Mouse (Mus musculus) ES-E14 (cell line): ENCODE results near the gene Rps27a. TPM values are rescaled to one million over a fixed set of nuclear protein-coding genes. Genes with fewer than 3 reads are reported as not detected.

ENCODE experiments used
- DNase-seq: peaks from one replicate; pipeline ENCODE4 v3.0.0-alpha.2; 2013; ENCODE audit warnings: low read depth, low spot score
- H3K27ac ChIP-seq: 2 replicates; pipeline ENCODE4 v1.5.1; 2012; ENCODE audit warnings: low read depth, mild to moderate bottlenecking, low read length, moderate library complexity, mixed read lengths; ENCODE audit not compliant: poor library complexity, insufficient read depth, severe bottlenecking
- H3K36me3 ChIP-seq: 2 replicates; pipeline ENCODE4 v1.6.1; 2012; ENCODE audit warnings: mild to moderate bottlenecking, low read length, moderate library complexity, mixed read lengths; ENCODE audit not compliant: control insufficient read depth, poor library complexity, insufficient read depth, severe bottlenecking
- H3K4me1 ChIP-seq, 2 experiments: fragments of 150-350 bp in 1 of 2; sonication (generic) in 1 of 2; 2 replicates each; pipeline ENCODE4 v1.6.1; 2012; ENCODE audit warnings: low read length in 2 of 2, mild to moderate bottlenecking in 1 of 2, mixed read lengths in 1 of 2; ENCODE audit not compliant: control insufficient read depth in 2 of 2, insufficient read depth in 2 of 2, poor library complexity in 1 of 2
- H3K4me3 ChIP-seq, 2 experiments: fragments of 150-350 bp in 1 of 2; sonication (generic) in 1 of 2; 2 replicates each; pipeline ENCODE4 v1.5.1; 2012; ENCODE audit warnings: low read length in 2 of 2, low read depth in 1 of 2, mild to moderate bottlenecking in 1 of 2, mixed read lengths in 1 of 2; ENCODE audit not compliant: insufficient read depth in 1 of 2, poor library complexity in 1 of 2, severe bottlenecking in 1 of 2
- H3K9ac ChIP-seq: 2 replicates; pipeline ENCODE4 v1.6.1; 2012; ENCODE audit warnings: low read depth, mild to moderate bottlenecking, low read length, mixed read lengths; ENCODE audit not compliant: poor library complexity, insufficient read depth, severe bottlenecking
- H3K9me3 ChIP-seq: fragments of 150-350 bp; sonication (generic); 2 replicates; pipeline ENCODE4 v1.6.1; 2012; ENCODE audit warnings: low read depth, mild to moderate bottlenecking, low read length; ENCODE audit not compliant: control insufficient read depth, insufficient read depth
- CHD2 ChIP-seq: IDR thresholded peaks from 2 replicates; pipeline ENCODE4 v1.6.1; 2014; ENCODE audit warnings: mild to moderate bottlenecking, low read depth, low read length, inconsistent platforms
- HCFC1 ChIP-seq: IDR thresholded peaks from 2 replicates; pipeline ENCODE4 v1.6.1; 2012; ENCODE audit warnings: low read length, inconsistent platforms, borderline replicate concordance; ENCODE audit not compliant: insufficient read depth
- MAFK ChIP-seq: IDR thresholded peaks from 2 replicates; pipeline ENCODE4 v1.6.1; 2014; ENCODE audit warnings: mild to moderate bottlenecking, low read depth, low read length, inconsistent platforms; ENCODE audit not compliant: insufficient read depth
- ZC3H11A ChIP-seq: IDR thresholded peaks from 2 replicates; pipeline ENCODE4 v1.6.1; 2012; ENCODE audit warnings: low read depth, mild to moderate bottlenecking, inconsistent platforms, low read length, borderline replicate concordance
- ZNF384 ChIP-seq: IDR thresholded peaks from 2 replicates; pipeline ENCODE4 v1.6.1; 2012; ENCODE audit warnings: low read depth, low read length, inconsistent platforms
- in situ Hi-C, 2 experiments: fragments of 600-800 bp; cut with MboI; formaldehyde crosslinking; loops; one replicate each; pipeline ENCODE4 v1.15.1; 2025; ENCODE audit warnings: low sequenced_read_pairs in 2 of 2, inconsistent platforms in 1 of 2; ENCODE audit not compliant: unreplicated experiment in 2 of 2
- total RNA-seq: library from RNA; depleted of rRNA; stranded (reverse); fragments of 300-350 nt; gene quantifications from 2 replicates; pipeline ENCODE4 v1.2.3, GENCODE M21; 2012; rRNA removed

The Rps27a gene
- 953 and 1,218 TPM in 2 replicates for total RNA-seq

- Histone ChIP-seq H3K9me3 (no peaks in the 10 kb centered on the region), H3K4me1 (no peaks in the 10 kb centered on the region), H3K9ac (peak within 1 kb of the TSS; percentile 99), H3K27ac (peak within 1 kb of the TSS; percentile 85), H3K36me3 (peaks cover 15% of the 10 kb centered on the region), H3K4me3 (peak within 1 kb of the TSS; percentile 90 to 97)
- no peak for TF ChIP-seq MAFK
- TF ChIP-seq ZC3H11A, result no peak
- TF ChIP-seq HCFC1, result peak; percentile 93
- peak; percentile 85 for DNase-seq
- in situ Hi-C loops, result no loop called here
Observed at GRCm38 (mm10) chr11:29547752-29548503, at the start of gene Rps27a, which contains the start of gene Clhc1. Rps27a (minus strand) TSS chr11:29548109. Clhc1 (plus strand) TSS chr11:29547950.

GRCm38 (mm10) chr11:29597159-29597558 lies 49.2 kb upstream of the Rps27a start:
- in situ Hi-C loops, result no loop called here
- Histone ChIP-seq H3K9ac (no peak overlapping the region), H3K36me3 (no peaks in the 10 kb centered on the region), H3K4me3 (no peak overlapping the region), H3K9me3 (no peaks in the 10 kb centered on the region), H3K4me1 (peaks cover 2% of the 10 kb centered on the region in 2 experiments; a peak in 1 of 4 replicates), H3K27ac (peak overlapping the region; percentile 75)
- peak; percentile 50 for DNase-seq
- no peak for TF ChIP-seq HCFC1
- TF ChIP-seq ZC3H11A, result no peak
- TF ChIP-seq ZNF384, result no peak
- no peak for TF ChIP-seq MAFK
- TF ChIP-seq CHD2, result no peak

GRCm38 (mm10) chr11:29595217-29595616 lies 47.3 kb upstream of the Rps27a start:
- no peak overlapping the region for H3K27ac ChIP-seq
- DNase-seq, result no peak
- H3K4me1 ChIP-seq, result peaks cover 2% of the 10 kb centered on the region in 2 experiments; a peak in 1 of 4 replicates
- no peaks in the 10 kb centered on the region for H3K9me3 ChIP-seq
- no peaks in the 10 kb centered on the region for H3K36me3 ChIP-seq
- in situ Hi-C loops, result no loop called here
- no peak for TF ChIP-seq ZC3H11A
- no peak for TF ChIP-seq ZNF384
- TF ChIP-seq MAFK, result no peak
- TF ChIP-seq HCFC1, result no peak
- no peak for TF ChIP-seq CHD2
- no peak overlapping the region for H3K9ac ChIP-seq
- H3K4me3 ChIP-seq, result no peak overlapping the region

- Histone ChIP-seq H3K9ac (no peak overlapping the region), H3K27ac (no peak overlapping the region), H3K36me3 (no peaks in the 10 kb centered on the region), H3K4me3 (no peak overlapping the region), H3K9me3 (no peaks in the 10 kb centered on the region), H3K4me1 (no peaks in the 10 kb centered on the region)
- no peak for TF ChIP-seq HCFC1
- peak; percentile 69; the same call in 1 of the 2 replicates for TF ChIP-seq ZC3H11A
- no peak for DNase-seq
- in situ Hi-C loops, result no loop called here
Observed at GRCm38 (mm10) chr11:29579610-29580009, 31.7 kb upstream of the Rps27a start.
